Mouse (Mus musculus) B cell, adult 2 months (primary cell): Measurements from ENCODE around the gene Thnsl2.
A peak's percentile ranks its signal among the peaks of the same experiment; 100 is the strongest.

ENCODE experiments used
- DNase-seq, 2 experiments: peaks; one replicate each; pipeline ENCODE4 v3.0.0; 2022

The Thnsl2 gene

DNA sequence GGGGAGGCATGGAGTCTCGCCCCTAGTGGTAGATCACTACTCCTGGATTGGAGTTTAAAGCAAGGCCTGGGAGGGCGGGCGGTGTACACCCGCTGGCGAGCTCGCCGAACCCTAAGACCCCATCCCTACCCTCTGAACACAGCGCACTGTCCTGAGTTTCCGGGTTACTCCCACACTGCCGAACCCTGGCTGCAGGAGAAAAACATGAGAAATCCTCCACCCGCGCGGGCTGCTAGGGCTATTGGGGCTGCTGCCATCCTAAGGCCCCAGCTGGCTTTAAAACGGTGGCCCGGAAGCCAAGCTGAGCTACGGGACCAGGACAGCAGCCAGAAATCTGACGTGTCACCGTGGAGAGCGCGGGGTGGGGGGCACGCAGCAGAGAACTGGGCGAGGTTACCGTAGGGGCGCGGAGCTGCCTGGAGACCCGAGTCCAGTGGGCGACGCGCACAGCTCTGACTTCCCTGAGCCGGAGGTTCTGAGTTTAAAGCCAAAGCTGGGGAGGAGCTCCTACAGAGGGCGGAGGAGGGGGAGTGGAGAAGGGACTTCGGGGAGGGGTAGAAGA is at the start of gene Thnsl2:
Gene Thnsl2, minus strand, starts transcription at position 546 of the 562 bp plus-strand sequence.
- DNase-seq, result peak; percentile 25 to 35

DNA sequence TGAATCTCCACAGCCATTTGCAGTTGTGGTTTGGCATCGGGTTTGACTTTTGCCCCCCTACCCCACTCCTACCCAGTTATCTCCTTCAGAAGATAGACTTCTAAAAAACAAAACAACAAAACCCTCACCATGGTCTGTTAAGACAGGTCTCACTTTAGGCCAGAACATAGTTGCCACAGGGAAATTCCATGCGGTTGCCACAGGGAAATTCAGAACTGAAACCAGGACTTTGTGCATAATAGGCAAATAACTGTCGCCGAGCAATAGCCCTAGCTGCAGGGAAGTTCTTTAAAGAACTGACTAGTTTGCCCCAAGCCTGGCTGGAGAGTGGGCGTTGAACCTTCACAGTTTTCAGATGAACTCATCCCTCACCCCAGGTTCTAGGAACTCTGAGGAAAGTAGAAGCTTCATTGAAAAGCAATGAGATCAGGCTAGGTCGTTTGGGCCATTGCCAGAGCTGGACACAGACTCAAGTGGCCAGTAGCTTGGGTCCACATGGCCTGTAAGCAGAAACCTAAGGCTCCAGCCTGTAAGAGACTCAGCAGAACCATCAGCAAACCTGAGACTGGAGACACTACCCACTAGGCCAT is 49.0 kb upstream of the Thnsl2 start:
- DNase-seq, result no peak

DNA sequence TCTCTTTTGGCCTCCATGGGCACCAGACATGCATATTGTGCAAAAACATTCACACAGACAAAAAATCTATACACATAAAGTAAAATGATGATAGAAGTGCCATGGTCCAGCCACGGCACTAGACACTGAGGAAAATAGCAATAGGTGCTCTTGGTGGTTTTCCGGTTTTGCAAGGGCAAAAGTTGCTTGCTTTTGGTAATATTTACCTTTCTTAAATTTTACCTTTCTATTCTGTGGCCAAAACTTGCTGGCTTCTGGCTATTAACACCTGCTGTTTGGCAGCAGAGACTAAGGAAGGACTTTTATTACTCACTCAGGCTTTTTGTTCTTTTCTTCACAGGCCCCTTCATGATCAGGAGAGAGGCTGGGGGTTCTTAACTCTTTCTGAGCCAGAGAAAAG is 46.3 kb upstream of the Thnsl2 start:
- no peak for DNase-seq

DNA sequence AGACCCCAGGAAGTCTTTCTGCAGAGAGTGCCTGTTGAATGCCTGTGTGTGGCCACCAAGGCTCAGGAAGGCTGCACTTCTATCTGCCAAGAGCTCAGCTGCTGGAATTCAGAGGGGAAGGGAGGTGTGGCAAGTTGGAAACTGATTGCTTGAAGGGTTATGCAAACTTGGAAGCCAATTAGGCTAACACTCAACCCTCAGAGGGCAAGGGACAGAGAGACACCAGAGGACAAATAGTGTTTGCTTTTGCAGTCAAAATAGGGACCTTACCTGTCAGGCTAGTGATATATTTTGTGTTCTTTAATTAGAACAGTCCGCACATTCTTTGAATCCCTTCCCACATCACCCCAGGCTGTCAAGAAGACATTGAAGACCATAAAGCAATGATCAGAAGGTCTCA is 45.3 kb upstream of the Thnsl2 start:
- DNase-seq, result no peak

DNA sequence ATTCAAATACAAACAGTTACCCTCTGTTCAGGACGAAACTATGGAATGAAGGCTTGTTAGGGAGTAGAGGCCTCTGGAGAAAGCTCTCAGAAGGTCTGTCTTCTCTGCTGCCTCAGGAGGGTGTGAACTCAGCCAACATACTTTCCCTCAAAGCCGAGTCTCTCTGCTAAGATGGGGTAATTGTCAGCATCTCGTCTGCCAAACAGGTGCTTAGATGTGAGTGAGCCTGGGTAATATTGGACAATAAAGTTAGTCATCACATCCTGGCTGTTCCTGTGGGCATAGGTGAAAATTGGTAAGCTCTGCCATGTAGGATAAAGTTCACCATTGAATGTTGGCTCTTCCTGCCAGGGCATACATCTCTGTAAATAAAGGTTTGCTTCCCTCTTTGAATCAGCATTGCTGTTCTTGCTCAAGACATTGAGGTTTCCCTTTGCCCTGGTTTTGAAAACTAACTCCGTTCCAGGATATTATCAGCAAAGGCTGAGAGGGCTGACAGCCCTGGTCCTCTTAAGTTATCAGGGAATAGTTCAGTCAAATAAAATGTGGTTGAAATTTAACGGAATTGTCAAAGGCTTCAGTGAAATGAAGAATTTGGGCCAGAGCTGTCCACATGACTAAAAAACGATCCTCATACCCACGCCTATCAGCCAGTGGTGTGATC is 40.8 kb upstream of the Thnsl2 start:
- no peak for DNase-seq

DNA sequence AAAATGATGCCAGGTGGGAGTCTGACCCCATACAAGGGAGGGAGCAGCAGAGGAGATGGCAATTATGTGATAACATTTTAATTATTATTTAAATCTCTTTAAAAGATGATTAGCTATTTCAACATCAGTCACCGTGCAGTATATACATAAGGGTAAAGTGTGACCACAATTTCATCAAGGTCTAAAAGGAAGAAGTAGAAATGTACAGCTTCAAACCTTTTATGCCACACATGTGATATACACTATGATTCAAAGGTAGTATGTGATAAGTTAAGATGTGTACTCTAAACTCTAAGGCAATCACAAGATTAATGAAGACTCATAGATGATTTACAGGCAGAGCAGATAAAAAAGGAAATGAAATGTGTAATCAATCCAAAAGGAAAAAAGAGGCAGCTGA is 36.4 kb upstream of the Thnsl2 start:
- DNase-seq, result no peak

DNA sequence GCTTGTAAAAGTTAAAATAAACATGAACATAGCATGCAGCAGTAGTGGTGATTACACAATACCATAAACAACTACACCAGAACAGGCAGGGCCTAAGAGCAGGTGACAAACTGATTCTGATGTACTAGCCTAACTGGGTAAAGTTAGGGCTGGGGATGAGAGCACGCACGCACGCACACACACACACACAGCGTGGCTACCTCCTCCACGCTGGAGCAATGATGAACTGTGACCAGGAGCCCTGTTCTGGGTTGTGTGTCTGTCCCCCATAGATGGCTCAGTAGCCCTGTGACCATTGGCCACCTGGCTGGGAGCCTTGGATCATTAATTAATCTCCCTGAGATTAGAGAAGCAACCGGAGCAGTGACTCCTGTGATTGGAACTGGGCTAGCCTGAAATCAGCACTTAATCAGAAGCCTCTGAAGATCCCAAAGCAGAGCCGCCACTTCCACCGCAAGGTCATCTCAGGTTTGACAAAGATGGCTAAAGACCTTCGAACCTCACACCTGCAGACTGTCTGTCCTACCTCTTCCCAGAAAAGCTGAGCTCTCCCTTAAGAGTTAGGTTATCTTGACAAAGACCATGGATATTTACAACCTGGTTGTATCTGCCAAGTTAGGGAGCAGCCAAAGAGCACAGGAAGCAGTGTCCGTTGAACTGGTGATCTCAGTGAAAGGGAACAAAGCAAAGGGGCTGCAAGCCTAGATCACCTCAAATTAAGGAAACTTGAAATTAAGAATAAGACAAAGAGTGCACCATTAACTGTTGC is 28.8 kb upstream of the Thnsl2 start:
- no peak for DNase-seq

DNA sequence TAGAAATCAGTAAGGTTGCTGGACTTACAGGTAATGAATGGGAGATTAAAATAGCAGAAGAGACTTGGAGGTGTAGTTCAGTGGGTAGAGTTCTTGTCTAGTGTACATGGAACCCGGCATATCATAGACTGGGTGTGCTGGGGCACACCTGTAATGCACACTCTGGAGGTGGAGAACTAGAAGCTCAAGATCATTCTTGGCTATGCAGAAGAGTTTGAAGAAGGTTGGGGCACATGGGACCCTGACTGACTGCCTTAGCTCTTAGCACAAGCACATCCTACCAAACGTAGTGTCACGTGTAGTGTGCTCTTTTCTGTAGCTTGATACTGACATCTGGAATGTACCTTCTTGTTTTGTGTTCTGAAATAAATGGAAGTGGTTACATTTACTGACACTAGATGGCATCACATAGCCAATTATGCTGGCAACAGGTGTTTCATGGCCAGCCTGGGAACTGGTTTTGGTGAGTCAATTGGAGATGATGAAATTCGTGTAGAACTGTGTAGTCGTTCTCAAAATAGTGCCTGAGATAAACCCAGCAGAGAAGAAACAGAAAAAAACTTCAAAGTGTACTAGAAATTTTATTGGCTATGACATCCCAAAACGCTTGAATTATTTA is 22.4 kb upstream of the Thnsl2 start:
- peak; percentile 6 to 7 for DNase-seq

DNA sequence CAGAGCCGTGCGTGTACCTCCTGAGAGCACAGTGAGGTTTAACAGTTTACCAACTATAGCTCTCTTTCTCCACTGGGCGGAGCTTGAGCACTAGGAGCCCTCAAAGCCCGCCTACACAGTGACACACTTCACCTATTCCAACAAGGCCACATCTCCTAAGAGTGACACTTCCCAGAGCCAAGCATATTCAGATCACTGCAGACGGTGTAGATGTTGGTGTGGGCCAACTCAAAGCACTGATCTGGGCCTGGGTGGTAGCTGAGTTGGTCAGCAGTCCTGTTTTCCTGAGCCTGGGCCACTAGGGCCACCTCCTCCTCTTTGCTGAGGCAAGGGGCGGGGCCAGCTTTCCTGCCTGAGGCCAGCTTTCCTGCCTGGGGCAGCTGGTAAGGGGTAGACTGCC is 20.2 kb upstream of the Thnsl2 start:
- no peak for DNase-seq

DNA sequence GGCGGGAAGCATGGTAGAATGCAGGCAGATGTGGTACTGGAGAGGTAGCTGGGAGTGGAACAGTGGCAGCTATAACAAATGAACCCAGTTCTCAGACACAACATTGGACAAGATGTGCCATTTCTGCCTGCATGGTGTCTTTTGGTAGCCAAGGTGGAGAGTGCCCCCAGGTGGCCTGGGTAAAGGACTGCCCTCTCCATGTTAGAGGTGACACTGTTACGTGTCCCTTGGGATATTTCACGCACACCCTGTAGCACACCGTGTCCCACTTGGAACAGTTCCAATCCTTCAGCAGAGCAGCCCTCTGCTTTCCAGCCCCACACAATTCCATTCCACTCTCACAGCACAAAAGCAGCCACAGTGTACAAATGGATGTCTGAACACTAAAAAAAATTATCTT is 18.0 kb upstream of the Thnsl2 start:
- DNase-seq, result no peak

DNA sequence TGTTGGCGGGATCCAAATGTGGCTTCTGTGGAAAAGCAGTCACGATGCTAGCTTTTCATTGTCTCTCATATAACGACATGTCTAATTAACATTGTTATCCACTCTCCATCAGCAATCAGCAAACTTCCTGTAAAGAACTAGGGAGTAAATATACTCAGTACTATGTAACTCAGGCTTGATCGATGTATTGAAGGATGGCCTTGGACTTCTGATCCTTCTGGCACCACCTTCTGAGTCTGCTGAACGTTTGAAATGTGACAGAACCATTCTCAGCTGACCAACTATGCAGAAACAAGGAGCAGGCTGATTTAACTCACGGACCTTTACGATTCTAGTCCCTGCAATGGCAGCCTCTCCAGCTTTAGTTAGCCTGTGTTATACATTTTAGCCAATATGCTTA is 17.1 kb upstream of the Thnsl2 start:
- DNase-seq, result no peak

DNA sequence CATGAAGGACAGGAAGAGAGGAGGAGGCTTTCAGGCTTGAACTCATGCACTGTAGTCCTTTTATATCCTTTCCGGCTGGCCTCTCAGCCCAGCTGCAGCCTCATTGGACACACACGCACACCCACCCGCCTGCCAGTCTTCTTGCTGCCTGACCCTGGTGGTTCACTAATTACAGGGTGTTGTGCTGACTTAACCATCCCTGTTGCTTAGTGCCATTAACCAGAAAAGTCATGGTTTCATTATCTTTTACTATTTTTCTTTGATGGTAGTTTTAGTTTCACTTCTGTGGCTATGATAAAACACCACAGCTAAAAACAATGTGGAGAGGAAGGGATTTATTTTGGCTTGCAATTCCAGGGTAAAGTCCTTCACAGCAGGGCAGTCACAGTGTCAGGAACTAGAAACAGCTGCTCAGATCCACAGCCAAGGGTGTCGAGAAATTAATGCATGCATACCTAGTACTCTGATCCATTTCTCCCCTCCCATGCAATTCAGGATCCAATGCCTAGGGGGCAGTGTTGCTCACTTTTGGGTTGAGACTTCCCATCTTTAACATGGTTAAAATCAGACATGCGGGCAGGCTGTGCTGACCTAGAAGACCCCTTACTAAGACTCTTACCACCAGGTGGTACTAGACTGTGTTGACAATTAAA is 12.6 kb upstream of the Thnsl2 start:
- DNase-seq, result peak; percentile 39 to 49

DNA sequence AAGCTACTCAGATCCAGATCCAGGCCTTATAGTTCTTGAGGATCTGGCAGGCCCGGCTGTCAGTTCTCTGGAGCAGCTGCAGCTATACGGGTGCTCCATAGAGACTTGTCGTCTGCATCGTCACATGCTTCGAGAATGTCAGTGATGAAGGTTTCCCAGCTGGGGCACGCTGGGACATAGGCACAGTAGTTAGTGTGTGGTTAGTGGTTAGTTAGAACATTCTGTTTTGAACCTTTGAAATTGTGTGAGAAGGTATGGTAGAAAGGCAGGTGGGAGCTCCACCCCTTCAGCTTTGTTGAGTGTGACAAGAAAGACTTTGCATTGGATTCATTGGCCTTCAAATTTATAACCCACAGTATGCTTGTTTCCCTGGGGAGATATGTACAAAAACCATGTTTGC is 10.6 kb upstream of the Thnsl2 start:
- no peak for DNase-seq

DNA sequence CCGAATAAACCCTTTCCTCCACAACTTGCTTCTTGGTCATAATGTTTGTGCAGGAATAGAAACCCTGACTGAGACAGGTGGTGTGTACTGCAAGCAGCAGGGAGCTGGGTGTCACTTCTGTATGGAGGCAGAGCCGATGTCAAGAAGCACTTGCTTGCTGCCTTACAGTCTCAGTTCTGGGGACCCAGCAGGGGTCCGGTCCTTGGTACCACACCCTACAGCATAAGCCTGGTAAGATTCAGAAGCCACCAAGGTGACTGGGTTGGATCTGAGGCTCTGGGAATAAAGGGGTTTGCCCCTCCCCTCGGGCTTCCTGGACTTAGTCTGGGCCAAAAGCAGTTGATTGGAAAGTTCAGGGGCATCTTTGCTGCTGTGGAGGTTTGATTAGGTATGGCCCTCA is 9.2 kb upstream of the Thnsl2 start:
- DNase-seq, result no peak

DNA sequence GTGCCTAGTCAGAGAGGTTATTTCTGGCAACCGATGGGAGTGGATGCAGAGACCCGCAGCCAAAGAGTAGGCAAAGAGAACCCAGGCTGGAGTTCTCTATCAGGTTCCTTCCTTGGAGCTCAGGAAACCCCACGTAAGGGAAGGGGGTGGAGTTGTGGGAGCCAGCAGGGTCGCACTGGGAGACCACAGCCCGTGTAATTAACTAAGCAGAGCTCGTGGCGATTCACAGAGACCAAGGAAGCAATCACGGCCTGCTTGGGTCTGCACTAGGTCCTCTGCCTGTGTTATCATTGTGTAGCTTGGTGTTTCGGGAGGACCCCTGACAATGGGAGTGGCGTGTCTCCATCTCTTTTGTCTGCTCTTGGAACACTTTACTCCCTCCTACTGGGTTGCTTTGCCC is 6.9 kb upstream of the Thnsl2 start:
- DNase-seq, result no peak

DNA sequence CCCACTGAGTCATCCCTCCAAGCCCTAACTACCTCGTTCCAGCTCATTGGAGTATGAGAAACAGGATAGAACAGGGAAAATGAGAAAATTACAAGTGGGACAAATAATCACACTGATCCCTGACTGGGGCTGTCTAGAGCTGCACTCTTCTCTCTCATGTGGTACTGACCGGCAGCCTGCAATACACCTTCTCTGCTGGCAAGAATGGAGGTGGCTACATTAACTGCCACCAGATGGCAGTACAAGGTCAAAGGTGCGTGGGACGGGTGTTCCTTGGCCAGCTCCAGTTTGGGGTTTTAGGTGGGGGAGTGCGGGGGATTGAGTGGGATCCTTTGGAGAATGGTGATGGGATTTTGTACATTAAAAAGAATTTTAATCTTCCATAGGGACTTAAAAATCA is 5.3 kb upstream of the Thnsl2 start:
- peak; percentile 55 for DNase-seq

DNA sequence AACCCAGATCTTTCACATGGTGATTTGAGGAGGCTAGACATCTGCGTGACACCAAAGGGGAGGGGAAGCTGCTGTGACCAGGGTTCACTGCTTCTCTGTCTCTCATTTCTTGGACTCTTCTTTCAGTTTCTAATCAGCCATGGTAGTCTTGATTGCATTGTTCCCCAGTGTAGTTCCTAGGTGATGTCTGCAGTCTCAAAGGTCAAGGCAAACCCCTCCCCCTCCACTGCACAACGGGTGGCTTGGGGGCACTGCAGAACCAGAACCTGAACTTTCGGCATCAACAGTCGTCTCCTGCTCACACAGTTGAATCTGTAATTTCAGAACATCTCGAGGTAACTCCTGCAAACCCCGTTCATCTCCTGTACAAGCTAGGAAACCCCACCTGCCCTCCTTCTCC is 4.1 kb upstream of the Thnsl2 start:
- no peak for DNase-seq

DNA sequence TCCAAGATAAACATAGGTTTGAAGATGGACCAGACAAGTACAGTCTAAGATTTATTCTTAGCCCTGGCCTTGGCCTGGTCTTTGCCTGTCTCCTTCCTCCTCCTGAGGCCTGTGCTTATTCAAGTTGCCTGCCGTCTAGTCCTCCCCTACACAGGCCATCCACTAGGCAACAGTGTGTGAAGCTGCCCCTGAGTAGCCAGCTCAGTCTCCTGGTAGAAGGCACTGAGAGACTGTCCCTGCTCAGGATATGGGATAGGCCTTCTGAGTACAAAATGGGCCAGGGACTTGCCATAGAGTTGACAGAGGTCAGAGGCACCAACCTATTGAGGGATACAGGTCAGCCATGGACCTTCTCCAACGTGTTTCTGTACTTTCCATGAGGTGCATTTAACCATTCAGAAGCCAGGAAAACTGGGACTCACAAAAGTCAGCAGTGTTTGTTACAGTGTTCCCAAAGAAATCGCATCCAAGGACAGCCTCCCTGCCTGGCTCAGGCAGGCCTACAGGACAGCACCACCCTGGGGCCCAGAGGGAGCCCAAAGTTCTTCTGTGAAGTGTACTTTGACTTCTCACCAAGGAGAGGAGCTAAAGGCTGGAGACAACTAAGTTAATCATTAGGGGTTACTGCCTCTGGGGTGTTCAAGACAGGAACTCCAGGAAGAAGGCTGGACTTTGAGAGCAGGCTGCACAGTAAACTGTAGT is 1.2 kb upstream of the Thnsl2 start:
- no peak for DNase-seq

DNA sequence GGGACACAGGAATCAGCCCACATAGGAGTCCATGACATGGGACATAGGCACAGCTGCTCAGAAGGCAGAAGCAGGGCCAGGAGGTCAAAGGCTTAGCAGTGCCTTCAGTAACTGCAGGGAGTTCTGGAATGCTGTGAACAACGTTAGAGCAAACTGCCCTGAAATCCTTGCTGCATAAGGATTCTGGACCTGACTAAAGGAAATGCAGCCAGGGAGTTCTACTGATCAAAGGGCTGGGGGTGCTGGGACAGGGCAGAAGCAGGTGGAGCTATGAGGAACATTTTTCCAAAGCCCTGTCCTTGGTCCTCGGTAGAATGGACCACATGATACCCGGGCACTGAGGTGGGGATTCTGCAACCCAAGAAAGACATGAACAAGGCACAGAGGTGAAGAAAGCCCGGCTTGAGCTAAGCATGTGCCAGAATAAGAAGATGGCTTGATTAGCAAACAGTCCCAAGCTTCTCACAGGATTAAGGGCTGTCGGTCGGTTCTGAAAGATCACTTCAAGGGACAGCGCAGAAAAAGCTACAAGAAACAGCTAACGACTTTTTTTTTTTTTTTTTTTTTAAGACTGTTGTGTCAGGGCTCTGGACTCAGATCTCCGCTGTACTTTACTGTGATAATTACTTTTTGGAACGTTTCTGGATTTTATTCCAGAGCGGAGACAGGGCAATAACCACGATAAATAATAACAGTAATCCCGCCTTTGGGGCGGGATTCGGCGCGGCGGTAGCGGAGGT is 915 bp downstream of the Thnsl2 start:
- no peak for DNase-seq

DNA sequence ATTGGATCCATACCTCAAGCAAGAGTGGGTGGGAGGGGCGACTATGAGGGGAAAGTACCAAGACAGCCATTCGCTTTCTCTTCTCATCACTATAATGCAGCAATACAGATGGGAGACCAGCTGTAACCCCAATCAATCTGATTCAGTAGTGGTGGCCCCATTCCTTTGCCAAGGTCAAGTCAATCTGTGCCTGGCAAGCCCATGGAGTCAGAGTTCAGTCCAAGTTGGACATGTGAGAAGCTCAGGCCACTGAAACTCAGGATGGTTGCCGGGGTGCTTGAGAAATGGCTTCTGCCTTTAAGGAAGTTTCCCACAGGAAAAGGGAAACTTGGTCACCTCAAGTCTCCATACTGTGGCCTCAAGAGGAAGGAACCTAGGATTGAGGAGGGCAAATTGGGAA is 9.2 kb downstream of the Thnsl2 start:
- no peak for DNase-seq

DNA sequence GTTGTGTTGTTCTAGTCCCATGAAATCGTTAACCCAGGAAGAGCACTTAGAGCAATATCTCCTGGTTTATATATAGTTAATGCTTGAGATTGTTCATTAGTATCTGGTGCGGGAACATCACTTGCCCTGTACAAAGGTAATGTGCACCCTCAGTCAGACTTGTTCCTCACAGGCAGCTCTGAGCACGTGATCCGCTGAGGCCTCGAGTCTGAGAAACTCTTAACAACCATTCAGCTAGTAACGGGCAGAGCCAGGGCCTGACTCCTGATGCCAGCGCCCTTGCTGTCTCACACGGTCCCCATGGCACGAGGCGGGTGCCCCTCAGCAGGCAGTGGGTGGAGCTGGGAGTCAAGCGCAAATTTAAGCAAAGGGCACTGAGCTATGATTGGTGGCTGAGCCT is 10.7 kb downstream of the Thnsl2 start:
- DNase-seq, result no peak

DNA sequence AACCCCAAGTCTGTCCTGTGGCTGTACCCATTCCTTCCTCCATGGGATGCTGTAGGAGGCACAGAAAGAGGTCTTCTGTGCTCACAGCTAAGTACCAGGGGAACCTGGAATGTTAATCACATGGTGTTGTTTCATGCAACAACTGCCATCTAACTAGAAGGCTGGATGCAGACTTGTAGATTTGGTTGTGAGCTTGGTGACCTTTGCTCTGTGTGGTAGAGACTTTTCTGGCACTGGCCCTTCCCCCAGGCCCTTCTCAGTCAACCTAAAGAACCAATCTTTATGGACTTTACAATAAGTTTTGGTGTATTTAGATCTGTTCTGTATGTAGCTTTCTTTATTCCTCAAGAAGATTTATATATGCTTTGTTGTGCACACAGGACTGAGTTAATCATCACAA is 13.2 kb downstream of the Thnsl2 start:
- DNase-seq, result no peak
